Comparison of ENCODE assay signal across 18 mouse cellular contexts in genomic region chr4:150444068-150444467, GRCm38 (mm10).
DNase-seq lines count a peak whose midpoint lies in the region; ATAC-seq lines count a peak whose summit lies in the region.
"Had no signal": no experiment of that assay in that cellular context is flagged by ENCODE, and none has a peak within 500 bp of the region (broad histone marks: within the 10 kb centered on the region; RNA-seq: fewer than 3 reads in every experiment).

No protein-coding gene starts in this region.

- no peaks in the 10 kb centered on the region for H3K9me3 ChIP-seq in forebrain, embryonic 13.5 days (replicated peaks)
- H3K9me3 ChIP-seq in forebrain, embryonic 12.5 days = no peaks in the 10 kb centered on the region
- no peaks in the 10 kb centered on the region for H3K9me3 ChIP-seq in hindbrain, embryonic 16.5 days (ENCODE audit: control insufficient read depth, low read length)
- H3K9me3 ChIP-seq in hindbrain, embryonic 11.5 days (ENCODE audit: control insufficient read depth, low read length) = no peaks in the 10 kb centered on the region
- H3K9me3 ChIP-seq: limb, embryonic 12.5 days had no signal

- H3K36me3 ChIP-seq in forebrain, embryonic 13.5 days (ENCODE audit: poor library complexity, severe bottlenecking) = no peaks in the 10 kb centered on the region; the same call in 1 of the 2 replicates
- no peaks in the 10 kb centered on the region for H3K36me3 ChIP-seq in forebrain, embryonic 12.5 days (replicated peaks)
- no peaks in the 10 kb centered on the region for H3K36me3 ChIP-seq in hindbrain, embryonic 16.5 days (ENCODE audit: control insufficient read depth, insufficient read depth, low read length)
- no peaks in the 10 kb centered on the region for H3K36me3 ChIP-seq in hindbrain, embryonic 11.5 days (ENCODE audit: control insufficient read depth, insufficient read depth, low read length)

- H3K4me3 ChIP-seq in forebrain, embryonic 13.5 days = no peak overlapping the region
- no peak overlapping the region for H3K4me3 ChIP-seq in forebrain, embryonic 12.5 days (replicated peaks)
- no peak overlapping the region for H3K4me3 ChIP-seq in hindbrain, embryonic 16.5 days (ENCODE audit: low read length)
- no peak overlapping the region for H3K4me3 ChIP-seq in hindbrain, embryonic 11.5 days (ENCODE audit: low read depth, low read length)
- H3K4me3 ChIP-seq: limb, embryonic 12.5 days had no signal

- ATAC-seq in forebrain, embryonic 13.5 days = no peak
- ATAC-seq in forebrain, embryonic 12.5 days (ENCODE audit: low FRiP score) = no peak
- no peak for ATAC-seq in hindbrain, embryonic 16.5 days
- no peak for ATAC-seq in hindbrain, embryonic 11.5 days (ENCODE audit: low FRiP score)
- ATAC-seq: activated CD4-positive, CD25-positive, alpha-beta regulatory T cell, adult 4 months; hindbrain, postnatal 0 days had no signal

- H3K27ac ChIP-seq in forebrain, embryonic 13.5 days = peak overlapping the region; percentile 1; the same call in 1 of the 2 replicates
- no peak overlapping the region for H3K27ac ChIP-seq in forebrain, embryonic 12.5 days
- 0 out of 2 replicates have a peak overlapping the region, but pooled peaks have one; percentile 19 for H3K27ac ChIP-seq in hindbrain, embryonic 16.5 days (ENCODE audit: low read depth, low read length)
- no peak overlapping the region for H3K27ac ChIP-seq in hindbrain, embryonic 11.5 days (ENCODE audit: low read depth, low read length)
- H3K27ac ChIP-seq: hindbrain, postnatal 0 days; limb, embryonic 12.5 days; macrophage had no signal

- no peak overlapping the region for H3K4me2 ChIP-seq in forebrain, embryonic 13.5 days
- no peak overlapping the region for H3K4me2 ChIP-seq in forebrain, embryonic 12.5 days
- H3K4me2 ChIP-seq in hindbrain, embryonic 16.5 days (ENCODE audit: low read length) = no peak overlapping the region
- H3K4me2 ChIP-seq in hindbrain, embryonic 11.5 days (replicated peaks; ENCODE audit: low read depth, low read length) = no peak overlapping the region
- H3K4me2 ChIP-seq: limb, embryonic 12.5 days had no signal

- H3K9ac ChIP-seq in forebrain, embryonic 13.5 days = no peak overlapping the region
- H3K9ac ChIP-seq in forebrain, embryonic 12.5 days = no peak overlapping the region
- H3K9ac ChIP-seq in hindbrain, embryonic 16.5 days (ENCODE audit: low read depth, low read length) = no peak overlapping the region
- H3K9ac ChIP-seq in hindbrain, embryonic 11.5 days (ENCODE audit: low read depth, low read length) = no peak overlapping the region
- H3K9ac ChIP-seq: limb, embryonic 12.5 days had no signal

- H3K4me1 ChIP-seq in forebrain, embryonic 13.5 days = peaks cover 56% of the 10 kb centered on the region
- H3K4me1 ChIP-seq in forebrain, embryonic 12.5 days = peaks cover 54% of the 10 kb centered on the region
- peaks cover 31% of the 10 kb centered on the region for H3K4me1 ChIP-seq in hindbrain, embryonic 16.5 days (ENCODE audit: control insufficient read depth, insufficient read depth, low read depth, low read length)
- H3K4me1 ChIP-seq in hindbrain, embryonic 11.5 days (replicated peaks; ENCODE audit: control insufficient read depth, insufficient read depth, low read length) = 0 out of 2 replicates have a peak, but pooled peaks cover 3% of the 10 kb centered on the region

- H3K27me3 ChIP-seq in forebrain, embryonic 13.5 days = no peaks in the 10 kb centered on the region
- H3K27me3 ChIP-seq in forebrain, embryonic 12.5 days = no peaks in the 10 kb centered on the region
- H3K27me3 ChIP-seq in hindbrain, embryonic 16.5 days (replicated peaks; ENCODE audit: control insufficient read depth, insufficient read depth, low read length) = no peaks in the 10 kb centered on the region
- no peaks in the 10 kb centered on the region for H3K27me3 ChIP-seq in hindbrain, embryonic 11.5 days (ENCODE audit: control insufficient read depth, insufficient read depth, low read length)
- H3K27me3 ChIP-seq: limb, embryonic 12.5 days had no signal

- no peak for DNase-seq in hindbrain, embryonic 11.5 days (ENCODE audit: low spot score)
- DNase-seq in cerebellum, adult 18-20 months = peak; percentile 50 to 53
- DNase-seq in cerebellum, postnatal 36 days = peak; percentile 60 to 66
- no peak for DNase-seq in spleen, postnatal 10 days (ENCODE audit: low spot score in 2 of 2)
- no peak for DNase-seq in testis, postnatal 14 days (ENCODE audit: low spot score)
- DNase-seq: gastrocnemius, postnatal 25 days; kidney, adult 2 months; kidney, postnatal 36 days; layer of hippocampus, postnatal 36 days; midbrain, embryonic 14.5 days; thymus, adult 18-20 months had no signal

- 87% methylated on average over 3 of the region's 3 CpGs for WGBS in forebrain, embryonic 13.5 days
- 89% methylated on average over 3 of the region's 3 CpGs for WGBS in forebrain, embryonic 12.5 days
- 62% methylated on average over 3 of the region's 3 CpGs for WGBS in hindbrain, embryonic 16.5 days
- WGBS in hindbrain, embryonic 11.5 days = 92% methylated on average over 3 of the region's 3 CpGs

Comparison
In these comparisons a context has a peak if more than half of its experiments do, and no peak if none do; other contexts are left out.
1. H3K27ac ChIP-seq: peak in forebrain, embryonic 13.5 days (single experiment) and hindbrain, embryonic 16.5 days (single experiment); none in forebrain, embryonic 12.5 days (single experiment) and hindbrain, embryonic 11.5 days (single experiment).
2. DNase-seq: peak in cerebellum, adult 18-20 months (2 of 2) and cerebellum, postnatal 36 days (2 of 2); none in hindbrain, embryonic 11.5 days (single experiment), spleen, postnatal 10 days (0 of 2) and testis, postnatal 14 days (single experiment).